Mouse (Mus musculus): ENCODE data around the gene Fbp2. TPM values are rescaled to one million over a fixed set of nuclear protein-coding genes. Genes with fewer than 3 reads are reported as not detected.
"Not testable (repeated sequence)": the region's sequence is repeated elsewhere in the genome, so short reads cannot be mapped to it uniquely, and the experiment has no call there.

The Fbp2 gene
- polyA plus RNA-seq, 2 experiments: 0.02 TPM; not detected in 1

- Histone ChIP-seq H3K27ac (no peak overlapping the region), H3K36me3 (replicated peaks; ENCODE audit: control insufficient read depth, insufficient read depth, low read depth) (no peaks in the 10 kb centered on the region), H3K27me3 (ENCODE audit: control insufficient read depth, insufficient read depth, low read length) (no peaks in the 10 kb centered on the region), H3K4me1 (replicated peaks; ENCODE audit: control insufficient read depth in 2 of 2, insufficient read depth in 2 of 2, low read length in 1 of 2) (no peaks in the 10 kb centered on the region), H3K4me3 (ENCODE audit: insufficient read depth in 1 of 2, low read depth in 2 of 2, low read length in 2 of 2) (no peak overlapping the region), H3K9ac (replicated peaks) (no peak overlapping the region), H3K4me2 (ENCODE audit: low read depth) (no peak overlapping the region), H3K9me3 (ENCODE audit: control insufficient read depth, low read length) (no peaks in the 10 kb centered on the region)
- ATAC-seq (ENCODE audit: insufficient read depth) (no peak), DNase-seq (ENCODE audit: low read depth in 3 of 3, low spot score in 3 of 3) (no peak)
- WGBS (ENCODE audit: insufficient replicate concordance): 49% methylated on average over 2 of the region's 2 CpGs
- TF ChIP-seq EP300 (IDR thresholded peaks at IDR 0.05; ENCODE audit: low read depth) (no peak), CTCF (IDR thresholded peaks at IDR 0.05; ENCODE audit: low read depth) (no peak)
Observed at GRCm38 (mm10) chr13:62832239-62832638, 26.0 kb downstream of the Fbp2 start.

- not testable (repeated sequence) for H3K4me2 ChIP-seq (ENCODE audit: low read depth); H3K9ac ChIP-seq (replicated peaks); H3K27ac ChIP-seq; ATAC-seq (ENCODE audit: insufficient read depth); H3K9me3 ChIP-seq (ENCODE audit: control insufficient read depth, low read length); H3K4me3 ChIP-seq (ENCODE audit: insufficient read depth in 1 of 2, low read depth in 2 of 2, low read length in 2 of 2); DNase-seq (ENCODE audit: low read depth in 3 of 3, low spot score in 3 of 3); H3K4me1 ChIP-seq (replicated peaks; ENCODE audit: control insufficient read depth in 2 of 2, insufficient read depth in 2 of 2, low read length in 1 of 2); H3K27me3 ChIP-seq (ENCODE audit: control insufficient read depth, insufficient read depth, low read length); H3K36me3 ChIP-seq (replicated peaks; ENCODE audit: control insufficient read depth, insufficient read depth, low read depth)
- WGBS (ENCODE audit: insufficient replicate concordance): 73% methylated on average over 3 of the region's 3 CpGs
Observed at GRCm38 (mm10) chr13:62815705-62816104, 42.5 kb downstream of the Fbp2 start.

- H3K9ac ChIP-seq (replicated peaks): no peak overlapping the region
- no peaks in the 10 kb centered on the region for H3K4me1 ChIP-seq (replicated peaks; ENCODE audit: control insufficient read depth in 2 of 2, insufficient read depth in 2 of 2, low read length in 1 of 2)
- no peaks in the 10 kb centered on the region for H3K27me3 ChIP-seq (ENCODE audit: control insufficient read depth, insufficient read depth, low read length)
- no peaks in the 10 kb centered on the region for H3K36me3 ChIP-seq (replicated peaks; ENCODE audit: control insufficient read depth, insufficient read depth, low read depth)
- H3K27ac ChIP-seq: no peak overlapping the region
- DNase-seq (ENCODE audit: low read depth in 3 of 3, low spot score in 3 of 3) (no peak), ATAC-seq (ENCODE audit: insufficient read depth) (no peak)
- WGBS (ENCODE audit: insufficient replicate concordance): 8% methylated on average over 26 of the region's 32 CpGs
- TF ChIP-seq CTCF (IDR thresholded peaks at IDR 0.05; ENCODE audit: low read depth): no peak
- TF ChIP-seq EP300 (IDR thresholded peaks at IDR 0.05; ENCODE audit: low read depth): no peak
- peak overlapping the region in 1 of 2 experiments; percentile 31; a peak in 1 of 4 replicates for H3K4me3 ChIP-seq (ENCODE audit: insufficient read depth in 1 of 2, low read depth in 2 of 2, low read length in 2 of 2)
- peak overlapping the region; percentile 46 for H3K4me2 ChIP-seq (ENCODE audit: low read depth)
- H3K9me3 ChIP-seq (ENCODE audit: control insufficient read depth, low read length): no peaks in the 10 kb centered on the region
Observed at GRCm38 (mm10) chr13:62812713-62813112, 45.5 kb downstream of the Fbp2 start.

- WGBS (ENCODE audit: insufficient replicate concordance): 65% methylated on average over 6 of the region's 6 CpGs
- H3K4me3 ChIP-seq (ENCODE audit: insufficient read depth in 1 of 2, low read depth in 2 of 2, low read length in 2 of 2); H3K36me3 ChIP-seq (replicated peaks; ENCODE audit: control insufficient read depth, insufficient read depth, low read depth); H3K9ac ChIP-seq (replicated peaks); DNase-seq (ENCODE audit: low read depth in 3 of 3, low spot score in 3 of 3); ATAC-seq (ENCODE audit: insufficient read depth); H3K4me2 ChIP-seq (ENCODE audit: low read depth); H3K9me3 ChIP-seq (ENCODE audit: control insufficient read depth, low read length); H3K27me3 ChIP-seq (ENCODE audit: control insufficient read depth, insufficient read depth, low read length); H3K27ac ChIP-seq; H3K4me1 ChIP-seq (replicated peaks; ENCODE audit: control insufficient read depth in 2 of 2, insufficient read depth in 2 of 2, low read length in 1 of 2): not testable (repeated sequence)
Observed at GRCm38 (mm10) chr13:62807981-62808380, 50.2 kb downstream of the Fbp2 start.

Other genes with a start within 250 kb of the Fbp2 start
- 0.49 and 1.1 TPM in 2 replicates for gene 6720489N17Rik, start 234.2 kb downstream of the Fbp2 start, polyA plus RNA-seq (2012; rRNA removed)
- gene 6720489N17Rik, start 234.2 kb downstream of the Fbp2 start, polyA plus RNA-seq (2014; fragmentation: Nextera tagmentation; extraction: Ambion mirVana): 3.1 and 3.5 TPM in 2 replicates
- 1.1 and 2.3 TPM in 2 replicates for gene Platr25, start 97.7 kb downstream of the Fbp2 start, polyA plus RNA-seq (2012; rRNA removed)
- gene Platr25, start 97.7 kb downstream of the Fbp2 start, polyA plus RNA-seq (2014; fragmentation: Nextera tagmentation; extraction: Ambion mirVana): 3.5 and 3.7 TPM in 2 replicates
- 0.15 and 0.45 TPM in 2 replicates for gene Gm5141, start 72.6 kb downstream of the Fbp2 start, polyA plus RNA-seq (2012; rRNA removed)
- 1.4 and 2.1 TPM in 2 replicates for gene Gm5141, start 72.6 kb downstream of the Fbp2 start, polyA plus RNA-seq (2014; fragmentation: Nextera tagmentation; extraction: Ambion mirVana)
- gene Fbp1, start 29.9 kb upstream of the Fbp2 start, polyA plus RNA-seq (2012; rRNA removed): 0.68 and 1.2 TPM in 2 replicates
- 2.1 and 4.5 TPM in 2 replicates for gene Fbp1, start 29.9 kb upstream of the Fbp2 start, polyA plus RNA-seq (2014; fragmentation: Nextera tagmentation; extraction: Ambion mirVana)
- gene 2010111I01Rik, start 106.5 kb upstream of the Fbp2 start, polyA plus RNA-seq (2012; rRNA removed): 7.7 and 10.7 TPM in 2 replicates
- gene 2010111I01Rik, start 106.5 kb upstream of the Fbp2 start, polyA plus RNA-seq (2014; fragmentation: Nextera tagmentation; extraction: Ambion mirVana): 13.6 and 15.7 TPM in 2 replicates